Mouse (Mus musculus) hematopoietic stem cell, adult 5-6 weeks (primary cell): ENCODE results near the gene Ddr1. TPM values are rescaled to one million over a fixed set of nuclear protein-coding genes. Genes with fewer than 3 reads are reported as not detected.

Experiments used
- ATAC-seq, 2 experiments: fragments of 125-278 bp in 1 of 2; replicated peaks in 1 of 2; 2 replicates each; pipeline ENCODE4 v1.8.0; 2016 to 2017; ENCODE audit warnings: inconsistent platforms in 2 of 2, mild to moderate bottlenecking in 2 of 2, moderate number of reproducible peaks in 2 of 2, low read depth in 1 of 2, moderate TSS enrichment in 1 of 2; ENCODE audit not compliant: low FRiP score in 2 of 2, poor library complexity in 2 of 2, severe bottlenecking in 2 of 2, insufficient read depth in 1 of 2, low TSS enrichment in 1 of 2
- total RNA-seq: library from RNA; stranded (forward); fragments of 172-1452, 232-1000 nt; gene quantifications from 2 replicates; pipeline ENCODE4 v1.2.3, GENCODE M21; 2017

The Ddr1 gene
- total RNA-seq, 1 experiment from 2014 or later, result not detected

DNA sequence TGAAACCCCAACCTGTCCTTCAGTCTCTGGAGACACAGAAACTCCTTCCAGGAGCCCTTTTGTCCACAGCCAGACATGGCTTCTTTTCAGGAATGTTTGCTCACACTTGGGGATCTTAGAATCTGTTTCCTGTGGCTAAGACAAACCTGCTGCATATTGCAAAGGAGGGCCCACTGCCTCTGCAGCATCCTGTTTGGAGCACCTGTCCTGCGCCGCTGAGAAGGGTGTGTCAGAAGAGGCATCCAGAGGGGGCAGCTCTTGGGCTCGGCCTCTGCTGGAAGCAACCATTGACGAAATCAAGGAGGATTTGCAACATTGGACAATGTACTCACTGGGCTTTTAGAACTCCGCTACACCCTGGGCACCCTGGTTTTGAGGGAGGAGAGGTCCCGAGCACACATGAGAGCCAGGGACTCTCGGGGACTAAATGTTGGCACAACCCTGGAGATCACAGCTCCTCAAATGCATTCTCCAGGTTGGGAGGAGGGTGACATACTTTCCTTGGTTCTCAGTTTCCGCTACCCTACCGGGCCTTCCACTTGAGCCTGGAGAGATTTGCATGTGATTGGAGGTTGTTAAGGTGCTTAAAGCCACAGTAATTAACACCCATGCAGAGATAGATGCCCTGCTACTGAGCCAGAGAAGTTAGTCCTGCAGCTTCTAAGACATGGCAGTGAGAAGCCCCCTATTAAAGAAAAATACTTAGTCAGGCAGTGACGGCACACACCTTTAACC is 23.2 kb upstream of the Ddr1 start:
- ATAC-seq, result no peak

DNA sequence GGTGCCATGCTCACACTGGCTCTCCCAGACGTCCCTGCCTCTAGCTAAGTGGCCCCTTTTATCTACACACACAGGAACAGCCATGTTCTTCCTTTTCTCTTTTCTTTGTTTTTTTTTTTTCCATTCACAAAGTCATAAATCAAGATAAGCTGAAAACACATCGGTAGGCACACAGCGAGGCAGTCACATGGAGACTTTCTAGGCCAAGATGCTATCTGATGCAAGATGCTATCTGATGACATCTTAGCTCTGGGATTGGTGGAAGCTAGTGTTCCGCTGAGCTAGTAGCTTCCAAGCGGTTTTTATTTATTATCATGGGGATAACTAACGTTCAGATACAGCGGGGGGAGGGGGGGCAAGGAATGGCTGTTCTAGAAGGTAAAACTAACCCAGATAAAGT is 22.6 kb upstream of the Ddr1 start:
- ATAC-seq, result no peak

DNA sequence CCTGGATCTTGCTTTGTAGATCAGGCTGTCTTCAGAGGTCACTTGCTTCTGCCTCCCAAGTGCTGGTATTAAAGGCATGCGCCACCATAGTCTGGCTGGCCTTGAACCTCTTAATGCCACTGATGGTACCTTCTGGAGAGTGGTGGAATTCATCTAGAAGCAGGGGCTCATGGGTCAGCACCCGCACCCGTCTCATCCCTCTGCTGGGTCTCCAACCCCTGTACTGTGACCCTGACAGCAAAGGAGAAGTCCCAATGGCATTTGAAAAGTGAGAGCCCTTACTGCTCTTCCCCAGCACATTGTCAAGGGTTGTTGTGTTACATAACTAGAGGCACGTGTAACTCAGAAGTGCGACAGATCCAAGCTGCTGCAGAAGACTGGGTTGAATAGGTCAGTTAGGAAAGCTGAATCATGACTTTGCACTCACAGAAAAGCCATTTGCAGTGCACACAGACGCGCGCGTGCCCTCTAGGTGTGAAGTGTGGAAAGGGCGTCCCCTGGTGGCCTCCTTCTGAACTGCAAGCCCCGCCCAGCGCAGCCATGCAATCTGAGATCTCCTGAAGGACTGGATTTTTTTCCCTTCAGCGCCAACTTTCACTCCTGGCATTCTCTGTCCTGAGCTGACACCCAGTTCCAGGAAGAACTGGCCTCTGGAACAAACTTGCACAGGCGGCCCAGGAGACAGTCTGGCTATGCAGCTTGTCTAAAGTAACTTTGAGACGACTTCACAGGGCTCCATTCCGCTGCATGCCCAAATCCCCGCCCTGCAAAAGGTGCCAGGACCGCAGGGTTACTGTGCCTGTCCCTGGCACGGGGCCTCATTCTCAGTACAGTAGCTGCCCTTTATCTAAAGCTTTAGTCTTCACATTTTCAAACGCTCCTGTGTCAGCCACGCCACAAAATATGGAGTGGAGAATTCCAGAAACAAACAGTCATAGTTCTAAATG is 21.1 kb upstream of the Ddr1 start:
- peak; percentile 80 to 92 for ATAC-seq

DNA sequence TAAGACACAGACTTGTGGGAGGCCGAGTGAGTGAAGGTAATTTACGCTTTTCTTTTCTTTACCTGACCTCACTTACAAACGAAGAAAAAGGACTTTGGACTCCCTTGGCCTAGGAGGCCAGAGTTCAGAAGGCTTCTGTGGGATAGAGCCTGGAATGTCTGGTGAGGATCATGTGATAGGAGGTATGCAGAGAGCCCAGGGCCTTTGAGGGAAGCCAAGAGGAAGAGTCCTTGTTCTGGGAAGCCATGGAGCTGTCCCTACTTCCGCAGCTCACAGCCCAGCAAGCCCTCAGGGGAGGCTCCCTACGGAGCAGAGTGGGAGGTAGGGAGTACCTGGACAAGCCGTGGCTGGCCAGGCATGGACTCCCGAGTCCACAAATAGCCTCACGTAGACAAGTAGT is 17.3 kb upstream of the Ddr1 start:
- no peak for ATAC-seq

DNA sequence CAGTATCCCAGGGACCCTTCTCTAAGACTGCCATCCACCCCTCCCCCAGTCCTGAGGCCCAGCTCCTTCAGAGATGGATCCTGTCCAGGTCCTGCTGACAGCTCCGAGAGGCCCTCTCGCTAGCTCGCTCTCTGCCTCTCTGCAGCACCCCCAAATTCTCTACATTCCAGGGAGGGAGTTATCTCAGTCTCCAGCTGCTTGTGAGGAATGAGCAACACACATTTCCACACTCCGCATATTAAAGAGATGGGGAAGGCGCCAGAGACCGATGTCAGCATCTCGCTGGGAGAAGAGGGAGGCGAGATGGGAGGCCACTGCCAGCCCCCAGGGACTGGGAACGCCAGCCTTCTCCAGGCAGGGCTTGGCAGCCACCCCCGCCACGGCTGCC is 15.9 kb upstream of the Ddr1 start:
- no peak for ATAC-seq

DNA sequence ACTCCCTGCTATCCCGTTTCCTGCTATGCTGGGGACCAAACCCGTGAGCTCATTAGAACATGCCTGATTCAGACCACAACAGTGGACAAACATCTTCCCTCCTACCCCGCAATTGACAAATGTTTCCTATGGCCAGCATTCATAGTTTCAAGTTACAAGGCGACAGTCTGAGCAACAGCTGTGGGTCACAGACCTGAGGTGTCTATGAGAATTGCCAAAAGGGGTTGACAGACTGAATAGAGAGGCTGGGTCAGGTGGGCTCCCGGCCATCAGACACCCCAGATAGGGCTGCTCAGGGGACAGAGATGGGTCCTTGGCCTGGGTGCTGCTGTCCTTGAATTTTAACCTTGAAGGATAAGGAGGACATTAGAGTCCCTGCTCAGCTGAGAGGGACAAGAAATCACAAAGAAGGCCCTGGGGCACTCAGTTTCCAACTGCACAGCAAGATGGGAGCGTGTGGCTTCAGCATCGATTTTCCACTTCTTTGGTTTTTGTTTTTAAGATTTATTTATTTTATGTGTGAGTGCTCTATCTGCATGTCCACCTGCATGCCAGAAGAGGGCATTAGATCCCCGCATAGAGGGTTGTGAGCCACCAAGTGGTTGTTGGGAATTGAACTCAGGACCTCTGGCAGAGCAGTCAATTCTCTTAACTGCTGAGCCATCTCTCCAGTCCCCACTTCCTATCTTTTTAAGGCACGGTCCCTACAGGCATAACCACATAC is 15.4 kb upstream of the Ddr1 start:
- ATAC-seq, result no peak

DNA sequence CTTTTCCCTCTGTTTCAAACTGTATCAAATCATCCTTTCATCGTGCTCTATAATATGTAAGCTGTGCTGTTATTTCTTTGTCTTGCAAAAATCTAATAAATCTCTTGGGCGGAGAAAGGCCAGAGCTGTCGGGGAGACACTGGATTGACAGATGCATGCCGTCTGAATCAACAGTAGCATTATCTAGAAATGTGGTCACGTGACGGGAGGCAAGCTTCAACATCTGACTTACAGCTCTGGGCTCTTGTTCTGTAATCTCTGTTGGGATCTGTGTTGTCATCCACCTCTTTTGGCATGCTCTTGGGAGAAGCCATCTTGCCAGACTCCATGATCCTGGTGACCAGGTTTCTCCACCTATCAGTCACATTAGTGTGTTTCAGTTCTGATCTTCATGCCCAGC is 12.7 kb upstream of the Ddr1 start:
- ATAC-seq, result no peak

DNA sequence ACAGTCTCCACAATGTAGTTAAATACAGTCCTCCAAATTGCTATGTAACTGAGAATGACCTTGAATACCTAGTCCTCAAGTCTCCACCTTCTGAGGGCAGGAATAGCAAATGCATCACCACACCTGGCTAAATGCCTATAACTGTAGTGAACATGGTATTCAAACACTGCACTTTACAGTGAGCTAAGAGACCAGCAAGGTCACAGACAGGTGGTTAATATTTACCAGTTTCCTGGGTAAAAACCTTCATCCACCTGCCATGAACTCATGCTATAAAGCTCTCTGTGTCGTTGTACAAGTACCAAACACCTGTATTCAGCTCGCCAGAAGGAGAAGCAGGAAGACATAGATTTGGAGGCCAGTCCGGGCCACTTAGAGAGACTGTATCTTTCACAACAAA is 11.7 kb upstream of the Ddr1 start:
- no peak for ATAC-seq

DNA sequence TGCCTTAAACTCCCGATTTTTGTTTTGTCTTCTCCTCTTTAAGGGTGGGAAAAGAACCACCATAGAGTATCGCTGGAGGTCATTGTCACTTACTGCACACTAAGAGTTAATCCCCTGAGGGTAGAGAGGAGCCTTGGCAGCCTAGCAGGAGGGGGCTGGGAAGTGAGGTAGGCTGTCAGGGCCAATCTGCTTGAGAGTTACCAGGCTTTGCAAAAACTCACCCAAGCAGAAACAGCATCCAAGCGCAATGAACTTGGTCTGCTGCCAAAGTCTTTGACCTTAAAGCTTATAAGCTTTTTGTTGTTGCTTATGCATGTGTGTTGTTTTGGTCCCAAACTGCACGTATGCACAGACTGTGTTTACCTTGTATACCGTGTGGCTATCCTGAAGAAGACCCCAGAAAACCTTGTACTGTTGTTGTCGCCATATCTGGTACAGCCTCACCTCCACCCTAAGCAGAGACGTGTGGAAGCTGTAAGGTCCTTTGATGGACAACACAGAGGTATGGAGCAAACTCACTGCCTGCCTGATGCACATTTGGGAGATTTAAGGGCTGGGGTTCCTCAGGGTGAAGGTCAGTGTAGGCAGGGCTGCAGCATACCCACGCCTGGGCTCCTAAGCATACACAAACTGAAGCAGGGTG is 6.4 kb upstream of the Ddr1 start:
- ATAC-seq, result no peak

DNA sequence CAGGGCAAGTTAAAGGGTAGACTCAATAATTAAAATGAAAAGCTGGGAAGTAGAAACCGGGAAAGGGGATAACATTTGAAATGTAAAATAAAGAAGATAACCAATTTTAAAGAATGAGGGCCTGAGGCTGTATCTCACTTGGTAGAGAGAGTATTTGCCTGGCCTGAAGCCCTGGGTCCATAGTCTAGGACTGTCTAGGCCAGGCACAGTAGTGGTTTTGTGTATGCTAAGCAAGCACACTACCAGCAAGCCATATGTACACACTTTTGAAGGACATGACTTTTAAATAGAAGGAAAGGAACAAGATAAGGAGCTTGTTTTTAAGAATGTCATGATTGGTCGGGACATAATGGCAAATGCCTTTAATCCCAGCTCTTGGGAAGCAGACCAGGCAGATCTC is 4.2 kb upstream of the Ddr1 start:
- ATAC-seq, result no peak

DNA sequence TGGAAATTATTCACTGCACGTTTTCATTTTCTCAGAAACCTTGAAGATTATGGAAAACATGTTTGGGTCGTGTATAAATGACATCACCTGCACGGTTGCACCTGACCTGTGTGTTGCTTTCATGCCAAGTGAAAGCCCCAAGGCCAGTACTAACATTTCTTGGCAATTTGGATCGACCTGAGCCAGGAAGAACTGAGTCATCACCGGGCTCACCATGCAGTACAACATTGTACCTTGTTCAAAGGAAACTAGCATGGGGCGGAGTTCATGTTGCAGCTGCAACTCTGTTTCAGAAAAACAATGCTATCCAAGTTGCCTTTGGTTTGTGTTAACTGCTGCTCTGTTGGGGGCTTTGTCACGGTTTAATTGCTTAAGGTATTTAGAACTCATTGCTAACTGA is 3.5 kb upstream of the Ddr1 start:
- no peak for ATAC-seq

DNA sequence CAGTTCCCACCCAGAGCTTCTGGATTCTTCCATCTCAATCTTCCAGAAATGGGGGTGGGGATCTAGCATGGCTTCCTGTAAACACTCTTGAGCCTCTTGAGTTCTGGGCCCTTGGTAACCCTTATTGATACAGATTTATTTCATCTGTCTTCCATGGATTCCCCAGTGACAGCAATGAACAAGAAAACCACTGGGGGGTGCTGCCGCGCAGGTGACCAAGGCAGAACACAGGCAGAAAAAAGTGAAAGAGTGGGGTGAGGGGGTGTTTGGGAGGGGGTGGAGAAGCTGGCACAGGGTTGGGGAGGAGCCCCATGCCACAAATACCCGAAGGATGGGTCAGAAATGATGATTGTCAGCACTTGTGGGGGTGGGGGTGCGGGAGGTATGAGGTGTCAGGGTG is 1.4 kb upstream of the Ddr1 start:
- ATAC-seq, result no peak

DNA sequence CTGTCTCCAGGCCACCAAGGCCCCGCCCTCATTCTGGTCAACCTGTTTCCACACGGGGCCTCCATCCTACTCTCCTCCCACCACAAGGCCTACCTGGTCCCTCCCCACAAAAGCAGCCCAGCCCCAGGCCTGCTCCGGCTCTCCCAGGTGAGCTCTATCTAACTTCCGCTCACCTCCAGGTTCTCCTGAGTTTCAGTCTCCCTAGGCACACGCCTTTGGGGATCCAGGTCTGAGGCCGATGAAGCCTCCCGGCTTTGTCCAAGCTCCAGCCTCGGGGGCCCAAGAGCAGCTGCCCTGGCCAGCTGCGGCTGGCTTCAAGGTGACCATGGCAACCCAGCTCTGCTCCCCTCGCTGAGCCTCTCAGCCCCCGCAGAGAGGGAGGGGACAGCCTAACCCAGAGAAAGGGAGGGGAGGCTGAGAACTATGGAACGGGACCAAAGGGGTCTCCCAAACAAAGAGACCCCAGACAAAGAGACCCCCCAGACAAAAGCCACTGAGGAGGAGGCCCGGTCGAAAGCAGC is 610 bp downstream of the Ddr1 start:
- no peak for ATAC-seq

DNA sequence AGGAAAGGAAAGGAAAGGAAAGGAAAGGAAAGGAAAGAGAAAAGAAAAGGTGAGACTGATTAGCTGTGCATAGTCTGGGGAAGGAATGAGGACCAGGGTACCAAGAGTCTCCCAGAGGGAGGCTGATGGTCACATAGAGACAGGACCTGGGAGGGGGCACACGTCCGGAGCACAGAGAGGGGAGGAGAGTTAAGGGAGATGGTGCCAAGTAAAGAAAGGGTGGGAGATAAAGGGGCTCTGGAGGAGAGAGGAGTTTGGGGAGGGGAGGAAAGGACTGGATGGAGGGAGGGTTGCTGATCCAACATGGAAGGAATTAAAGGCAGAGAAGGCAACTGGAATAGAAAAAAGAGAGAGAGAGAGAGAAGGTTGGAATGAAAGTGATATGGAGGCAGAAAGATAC is 1.4 kb downstream of the Ddr1 start:
- ATAC-seq, result no peak

DNA sequence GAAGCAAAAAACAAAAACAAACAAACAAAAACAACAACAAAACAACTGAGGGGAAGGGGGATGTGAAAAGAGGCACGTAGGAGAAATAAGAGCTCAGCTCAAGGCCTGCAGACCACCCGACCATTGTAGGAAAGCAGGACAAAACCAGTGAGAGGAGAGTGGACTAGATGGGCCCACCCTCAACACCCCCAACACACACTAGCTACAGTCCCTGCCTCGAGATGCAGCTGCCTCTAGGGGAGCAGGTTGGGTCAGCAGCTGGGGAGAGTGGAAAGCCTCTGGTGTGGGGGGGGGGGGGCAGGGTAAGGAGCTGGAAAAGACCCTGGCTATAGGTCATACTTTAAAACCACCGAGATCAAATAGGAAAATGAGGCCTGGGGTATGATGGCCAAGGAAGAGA is 1.8 kb downstream of the Ddr1 start:
- ATAC-seq, result no peak

DNA sequence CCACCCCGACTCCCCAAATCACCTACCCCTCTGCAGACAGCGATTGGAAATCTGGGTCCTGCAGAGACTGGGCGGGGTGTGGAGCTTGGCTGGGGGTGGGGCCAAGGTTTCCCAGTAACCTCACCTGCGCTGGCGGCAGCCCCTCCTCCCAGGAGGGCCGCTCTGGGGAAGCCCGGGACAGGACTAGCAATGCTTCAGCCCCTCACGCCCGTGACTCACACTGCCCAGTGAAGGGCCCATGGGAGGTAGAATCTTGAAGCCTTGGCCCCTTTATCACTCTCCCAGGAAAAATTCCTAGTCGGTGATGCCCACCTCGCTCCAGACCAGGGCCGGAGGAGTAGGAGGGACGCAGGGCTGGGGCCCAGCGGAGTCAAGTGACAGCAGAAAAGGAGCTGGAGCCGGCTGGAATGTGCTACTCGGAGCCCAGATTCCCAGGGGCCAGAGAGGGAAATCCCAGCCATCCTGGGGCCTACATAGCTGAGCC is 2.4 kb downstream of the Ddr1 start:
- ATAC-seq, result no peak

DNA sequence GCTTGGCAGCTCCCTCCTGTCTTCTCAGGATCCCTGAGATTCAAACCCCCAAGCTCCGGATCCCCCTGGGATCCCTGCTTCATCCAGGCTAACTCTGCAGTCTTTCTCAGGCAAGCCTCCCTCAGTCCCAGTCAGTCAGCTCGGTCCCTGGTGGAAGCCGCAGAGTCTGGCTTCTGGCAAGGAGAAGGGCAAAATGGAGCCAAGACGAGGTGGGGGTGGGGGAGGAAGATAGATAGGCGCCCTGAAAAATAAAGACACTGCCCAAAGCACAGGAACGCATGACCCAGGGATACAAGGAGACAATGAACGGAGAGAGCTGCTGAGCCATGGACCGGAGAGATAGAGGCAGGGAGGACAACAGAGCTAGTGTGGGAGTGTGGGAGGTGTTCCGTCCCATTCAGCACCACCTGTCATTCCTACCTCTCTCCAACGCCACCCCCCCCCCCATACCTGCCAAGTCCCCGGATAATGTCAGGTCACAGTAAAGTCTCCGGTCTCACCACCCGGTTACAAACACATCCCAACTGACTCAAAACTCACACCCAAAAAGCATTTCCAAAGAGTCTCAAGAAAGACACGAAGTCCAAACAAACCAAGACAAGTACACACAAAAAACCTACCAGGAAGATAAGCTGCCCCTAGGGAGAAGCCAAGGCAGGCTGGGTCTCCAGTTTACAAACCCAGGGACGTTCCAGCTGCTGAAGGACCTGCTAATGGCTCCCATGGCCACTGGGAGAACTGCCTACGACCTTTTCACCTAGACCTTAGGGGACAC is 3.0 kb downstream of the Ddr1 start:
- no peak for ATAC-seq
